Mouse (Mus musculus) thymus, adult 18-20 months (tissue): ENCODE measurements around the gene Nup133.

Experiments used
- DNase-seq, 2 experiments: peaks; one replicate each; pipeline ENCODE4 v3.0.0; 2022; ENCODE audit warnings: mixed read lengths in 2 of 2

The Nup133 gene

GRCm38 (mm10) chr8:123884721-123885565 lies 64.1 kb downstream of the Nup133 start:
- DNase-seq = no peak

GRCm38 (mm10) chr8:123883094-123883493 lies 66.0 kb downstream of the Nup133 start:
- no peak for DNase-seq

GRCm38 (mm10) chr8:123882412-123882811 lies 66.7 kb downstream of the Nup133 start:
- DNase-seq = no peak

- no peak for DNase-seq
These were observed 68.2 kb downstream of the Nup133 start for GRCm38 (mm10) chr8:123880821-123881350.

GRCm38 (mm10) chr8:123880271-123880670 lies 68.8 kb downstream of the Nup133 start:
- no peak for DNase-seq

GRCm38 (mm10) chr8:123877865-123878264 lies 71.2 kb downstream of the Nup133 start:
- DNase-seq = no peak

GRCm38 (mm10) chr8:123874324-123874723 lies 74.7 kb downstream of the Nup133 start:
- DNase-seq = no peak

- no peak for DNase-seq
These were observed 75.7 kb downstream of the Nup133 start for GRCm38 (mm10) chr8:123873364-123873763.

GRCm38 (mm10) chr8:123872048-123872447 lies 77.0 kb downstream of the Nup133 start:
- DNase-seq = no peak

GRCm38 (mm10) chr8:123866971-123867370 lies 82.1 kb downstream of the Nup133 start:
- no peak for DNase-seq

- no peak for DNase-seq
These were observed 83.3 kb downstream of the Nup133 start for GRCm38 (mm10) chr8:123865786-123866185.

- DNase-seq = no peak
These were observed 88.7 kb downstream of the Nup133 start for GRCm38 (mm10) chr8:123860386-123860785.

GRCm38 (mm10) chr8:123859648-123860259 lies 89.3 kb downstream of the Nup133 start, which contains the start of gene Ccsap:
Ccsap (minus strand) TSS chr8:123860209.
- DNase-seq = peak in 1 of 2 experiments; percentile 53

GRCm38 (mm10) chr8:123858941-123859647 lies 90.0 kb downstream of the Nup133 start:
- peak; percentile 87 for DNase-seq

- DNase-seq = peak in 1 of 2 experiments; percentile 11
These were observed 90.5 kb downstream of the Nup133 start for GRCm38 (mm10) chr8:123858574-123858940.

- DNase-seq = no peak
These were observed 91.7 kb downstream of the Nup133 start for GRCm38 (mm10) chr8:123857361-123857760.

GRCm38 (mm10) chr8:123854733-123855475 lies 94.2 kb downstream of the Nup133 start:
- no peak for DNase-seq

GRCm38 (mm10) chr8:123854252-123854651 lies 94.8 kb downstream of the Nup133 start:
- DNase-seq = no peak

- no peak for DNase-seq
These were observed 97.5 kb downstream of the Nup133 start for GRCm38 (mm10) chr8:123851590-123851989.

- DNase-seq = no peak
These were observed 99.7 kb downstream of the Nup133 start for GRCm38 (mm10) chr8:123849352-123849751.

- no peak for DNase-seq
These were observed 101.5 kb downstream of the Nup133 start for GRCm38 (mm10) chr8:123847546-123847945.
